Mouse (Mus musculus): ENCODE results near the gene Rbm44.
A peak's percentile ranks its signal among the peaks of the same experiment; 100 is the strongest.

Rbm44 gene

GRCm38 (mm10) chr1:91179533-91180173, 34.8 kb downstream of the Rbm44 start, which contains the start of gene Ramp1:
TSS of gene Ramp1 (plus strand) at chr1:91179822.
- peak; percentile 66 for DNase-seq (ENCODE audit: low spot score in 2 of 2)

GRCm38 (mm10) chr1:91180174-91180565, 35.3 kb downstream of the Rbm44 start:
- no peak for DNase-seq (ENCODE audit: low spot score in 2 of 2)

GRCm38 (mm10) chr1:91180723-91181122, 35.8 kb downstream of the Rbm44 start:
- no peak for DNase-seq (ENCODE audit: low spot score in 2 of 2)

DNA sequence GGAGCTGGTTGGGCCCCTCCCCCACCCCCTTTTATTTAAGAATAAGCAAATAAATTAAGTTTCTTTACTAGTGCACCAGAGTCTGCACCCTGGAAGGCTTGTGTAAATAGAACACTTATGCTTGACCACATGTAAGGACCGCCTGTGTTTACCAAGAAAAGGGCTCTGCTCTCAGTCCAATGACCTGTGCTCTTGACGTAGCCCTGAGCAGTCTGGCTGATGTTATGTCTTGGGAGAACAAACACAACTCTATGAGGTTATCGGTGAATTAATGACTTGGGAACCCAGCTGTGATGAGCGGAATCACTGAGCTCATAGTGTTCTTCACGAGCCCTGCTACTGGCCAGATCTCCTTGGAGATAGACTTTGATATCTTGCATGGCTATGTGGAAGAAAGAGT, 36.4 kb downstream of the Rbm44 start:
- no peak for DNase-seq (ENCODE audit: low spot score in 2 of 2)

GRCm38 (mm10) chr1:91181784-91182450, 37.0 kb downstream of the Rbm44 start:
- DNase-seq (ENCODE audit: low spot score in 2 of 2) = peak in 1 of 2 experiments; percentile 29

GRCm38 (mm10) chr1:91183305-91183704, 38.4 kb downstream of the Rbm44 start:
- no peak for DNase-seq (ENCODE audit: low spot score in 2 of 2)

DNA sequence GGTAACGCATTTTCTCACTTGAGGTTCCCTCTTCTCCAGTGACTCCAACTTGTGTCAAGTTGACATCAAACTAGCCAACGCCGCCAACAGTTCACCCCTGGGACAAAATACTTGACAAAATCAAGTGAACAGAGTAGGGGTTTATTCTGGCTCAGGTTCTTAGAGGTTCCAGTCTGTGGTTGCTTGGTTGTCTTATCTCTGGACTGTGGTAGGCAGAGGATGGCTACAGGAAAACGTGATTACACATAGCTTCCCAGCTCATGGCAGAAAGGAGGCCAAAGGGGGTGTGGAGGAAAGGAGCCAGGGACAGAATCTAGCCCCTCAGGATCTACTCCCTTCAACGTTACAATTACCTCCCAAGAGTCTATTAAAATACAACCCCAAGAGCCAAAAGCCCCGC, 41.8 kb downstream of the Rbm44 start:
- no peak for DNase-seq (ENCODE audit: low spot score in 2 of 2)

GRCm38 (mm10) chr1:91187315-91187714, 42.4 kb downstream of the Rbm44 start:
- no peak for DNase-seq (ENCODE audit: low spot score in 2 of 2)

DNA sequence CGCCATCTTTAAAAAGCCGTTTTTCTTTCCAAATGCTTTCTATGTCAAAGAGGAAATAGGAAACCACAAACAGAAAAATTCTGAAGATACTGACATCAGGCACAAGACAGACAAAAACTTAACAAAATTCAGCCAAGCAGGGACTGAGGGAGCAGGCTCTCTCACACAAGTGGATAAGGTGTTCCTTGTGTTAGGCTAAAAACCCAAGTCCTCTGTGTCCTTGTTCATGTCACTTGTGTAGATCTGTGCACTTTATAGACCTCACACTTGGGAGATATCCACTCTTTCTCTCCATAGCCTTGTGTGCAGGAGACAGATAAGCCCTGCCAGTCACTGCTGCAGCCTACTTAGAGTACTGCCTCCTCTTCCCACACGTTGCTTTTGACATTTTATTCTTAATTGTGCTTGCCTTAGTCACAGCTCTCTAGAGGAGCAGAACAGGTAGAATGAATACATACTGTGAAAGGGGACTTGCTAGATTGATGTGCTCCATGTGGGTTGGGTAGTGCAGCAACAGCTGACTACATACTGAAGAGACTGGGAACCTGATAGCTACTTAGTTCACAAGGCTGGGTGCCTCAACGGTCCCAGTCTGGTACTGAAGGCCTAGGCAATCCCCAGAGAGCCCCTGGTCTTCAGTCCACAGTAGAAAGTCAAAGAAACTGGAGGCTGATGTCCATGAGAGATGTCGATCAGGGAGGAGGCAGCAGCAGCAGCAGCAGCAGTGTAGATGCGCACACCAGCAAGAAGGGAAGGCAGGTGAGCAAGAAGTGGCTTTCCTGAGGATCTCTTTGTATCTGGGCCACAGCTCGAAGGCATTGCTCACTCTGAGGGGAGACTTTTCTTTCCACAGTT, 43.1 kb downstream of the Rbm44 start:
- DNase-seq (ENCODE audit: low spot score in 2 of 2) = no peak

GRCm38 (mm10) chr1:91188851-91189460, 44.1 kb downstream of the Rbm44 start:
- DNase-seq (ENCODE audit: low spot score in 2 of 2) = peak in 1 of 2 experiments; percentile 68

DNA sequence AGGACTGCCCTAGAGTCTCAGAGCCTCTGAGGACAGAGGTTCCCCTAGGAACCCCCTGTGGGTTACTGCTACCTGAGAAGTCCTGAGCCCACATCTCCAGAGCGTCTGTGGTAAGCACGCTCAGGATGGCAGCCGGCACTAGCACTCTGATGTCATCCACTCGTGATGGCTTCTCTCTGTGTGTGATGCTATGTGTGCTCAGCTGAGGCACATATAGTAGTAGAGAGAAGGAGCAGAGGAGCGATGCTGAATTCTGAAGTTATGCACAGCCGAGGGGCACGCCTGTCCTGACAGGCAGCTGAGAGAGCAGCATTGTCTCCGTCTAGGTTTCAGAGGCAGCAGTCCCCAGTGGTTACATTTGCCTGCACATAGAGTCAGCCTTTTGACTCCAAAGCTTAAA, 47.3 kb downstream of the Rbm44 start:
- no peak for DNase-seq (ENCODE audit: low spot score in 2 of 2)

DNA sequence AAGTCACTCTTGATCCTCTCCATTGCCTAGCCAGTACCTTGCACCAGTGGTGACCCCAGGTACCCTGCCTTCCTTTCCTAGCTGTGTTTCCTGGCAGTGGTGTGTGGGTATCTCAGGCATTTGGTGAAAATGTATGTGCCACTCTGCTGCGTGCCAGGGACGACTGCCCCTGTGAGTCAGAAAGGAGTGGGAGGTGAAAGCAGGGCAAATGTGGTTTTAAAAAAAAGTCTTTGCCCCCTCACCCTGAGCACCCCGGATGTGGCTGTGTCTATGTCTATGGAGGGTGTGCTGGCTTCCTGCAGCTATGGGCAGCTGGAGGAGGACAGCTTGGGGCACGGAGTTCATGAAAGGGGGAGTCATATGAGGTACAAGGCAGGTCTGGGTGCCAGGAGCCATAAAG, 48.4 kb downstream of the Rbm44 start:
- DNase-seq (ENCODE audit: low spot score in 2 of 2) = no peak

DNA sequence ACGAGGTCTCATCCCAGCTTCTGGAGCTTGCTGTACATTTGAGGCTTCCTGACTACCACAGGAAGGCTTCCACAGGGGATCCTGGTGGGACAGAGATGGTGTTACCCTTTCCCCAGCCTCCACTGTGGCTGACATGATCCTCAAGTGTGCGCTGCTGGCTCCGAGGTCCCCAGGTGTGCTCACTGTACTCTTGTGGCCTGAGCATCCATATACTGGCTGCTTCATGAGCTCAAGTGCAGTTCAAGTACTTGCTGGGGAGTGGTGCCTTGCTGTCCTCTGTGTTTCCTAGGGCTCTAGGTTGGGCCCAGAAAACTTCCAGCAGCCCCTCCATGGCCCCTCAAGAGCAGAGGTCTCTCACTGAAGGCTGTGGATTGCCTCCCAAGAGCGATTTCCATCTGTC, 48.8 kb downstream of the Rbm44 start:
- DNase-seq (ENCODE audit: low spot score in 2 of 2) = no peak

DNA sequence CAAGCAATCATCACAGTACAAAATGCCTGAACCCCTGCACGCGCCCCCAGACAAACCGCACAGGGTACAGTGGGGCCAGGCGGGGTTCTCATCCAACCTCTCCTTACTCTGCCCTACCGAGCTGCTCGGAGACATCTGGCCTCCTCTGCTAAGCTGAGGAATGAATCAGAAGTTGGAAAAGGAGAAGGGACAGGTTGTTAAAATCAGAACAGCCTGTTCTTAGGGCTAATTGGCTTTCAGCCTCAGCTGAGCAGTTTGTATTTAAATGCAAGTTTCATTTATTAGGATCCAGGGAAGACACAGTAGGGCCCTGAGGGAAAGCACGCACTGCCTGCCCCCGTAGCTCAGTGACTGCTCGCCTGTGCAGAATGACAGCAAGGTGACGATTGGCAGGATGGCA, 54.9 kb downstream of the Rbm44 start:
- no peak for DNase-seq (ENCODE audit: low spot score in 2 of 2)

- DNase-seq (ENCODE audit: low spot score in 2 of 2) = no peak
Observed at GRCm38 (mm10) chr1:91201122-91201521, 56.2 kb downstream of the Rbm44 start.

DNA sequence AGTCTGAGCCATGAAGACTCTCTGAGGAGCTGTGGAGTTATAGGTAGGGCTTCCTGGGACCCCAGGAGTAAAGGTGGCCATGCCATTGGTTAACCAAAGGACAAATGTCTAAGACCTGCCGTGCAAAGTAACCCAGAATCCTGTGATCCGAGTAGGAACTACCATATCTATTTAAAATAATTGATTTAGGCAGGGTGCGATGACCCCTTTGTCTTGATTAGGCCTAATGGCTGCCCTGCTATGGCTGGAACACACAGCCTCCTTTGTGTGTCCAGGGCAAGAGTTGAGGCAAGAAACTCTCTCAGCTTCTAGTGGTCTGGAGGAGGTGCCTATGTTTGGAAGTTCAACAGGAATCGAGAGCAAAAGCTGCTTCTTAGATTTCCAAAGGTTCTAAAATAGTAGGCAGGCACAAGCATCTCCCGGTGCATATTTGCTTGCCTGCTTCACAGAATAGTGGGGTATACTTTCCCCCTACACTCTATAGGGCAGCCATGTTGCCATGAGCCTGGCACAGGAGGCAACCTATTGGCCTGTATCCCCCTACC, 59.4 kb downstream of the Rbm44 start:
- peak in 1 of 2 experiments; percentile 54 for DNase-seq (ENCODE audit: low spot score in 2 of 2)

DNA sequence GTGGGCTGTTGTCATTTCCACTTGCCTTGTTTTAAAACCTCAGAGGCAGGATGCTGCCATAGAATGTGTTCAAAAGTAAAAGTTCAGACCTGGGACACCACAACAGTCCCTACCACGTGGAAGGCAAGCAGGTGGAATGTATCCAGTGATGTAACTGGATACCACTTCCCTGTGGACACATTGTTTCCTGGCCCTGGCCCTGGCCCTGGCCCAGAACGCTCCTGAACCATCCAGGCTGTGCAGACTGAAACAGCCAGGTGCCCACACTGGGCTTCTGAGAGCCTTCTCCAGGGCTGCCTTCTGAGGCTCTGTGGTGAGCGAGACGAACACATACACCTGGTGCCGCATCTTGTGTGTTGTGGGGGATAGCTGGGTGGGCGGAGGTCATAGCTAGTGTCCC, 60.8 kb downstream of the Rbm44 start:
- no peak for DNase-seq (ENCODE audit: low spot score in 2 of 2)

- no peak for DNase-seq (ENCODE audit: low spot score in 2 of 2)
Observed at GRCm38 (mm10) chr1:91206336-91206735, 61.4 kb downstream of the Rbm44 start.

DNA sequence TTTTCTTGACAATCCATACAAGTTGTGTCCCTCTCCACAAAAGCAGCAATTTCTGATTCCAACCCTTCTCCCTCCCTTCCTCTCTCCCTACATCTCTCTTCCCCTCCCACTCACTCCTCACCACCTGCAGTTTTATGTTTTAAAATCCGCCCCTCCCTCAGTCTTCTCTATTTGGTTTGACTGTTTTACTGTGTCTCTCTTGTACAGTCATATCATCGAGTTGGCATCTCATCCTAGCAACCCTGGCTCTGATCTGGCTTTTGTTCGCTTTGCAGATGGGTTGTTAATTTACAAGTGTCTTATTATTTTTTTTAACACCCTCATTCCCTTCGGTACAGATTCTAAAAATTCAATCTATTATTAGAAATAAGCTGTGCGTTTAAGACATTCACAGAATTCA, 62.0 kb downstream of the Rbm44 start:
- DNase-seq (ENCODE audit: low spot score in 2 of 2) = peak in 1 of 2 experiments; percentile 66

- no peak for DNase-seq (ENCODE audit: low spot score in 2 of 2)
Observed at GRCm38 (mm10) chr1:91207334-91208074, 62.6 kb downstream of the Rbm44 start.

DNA sequence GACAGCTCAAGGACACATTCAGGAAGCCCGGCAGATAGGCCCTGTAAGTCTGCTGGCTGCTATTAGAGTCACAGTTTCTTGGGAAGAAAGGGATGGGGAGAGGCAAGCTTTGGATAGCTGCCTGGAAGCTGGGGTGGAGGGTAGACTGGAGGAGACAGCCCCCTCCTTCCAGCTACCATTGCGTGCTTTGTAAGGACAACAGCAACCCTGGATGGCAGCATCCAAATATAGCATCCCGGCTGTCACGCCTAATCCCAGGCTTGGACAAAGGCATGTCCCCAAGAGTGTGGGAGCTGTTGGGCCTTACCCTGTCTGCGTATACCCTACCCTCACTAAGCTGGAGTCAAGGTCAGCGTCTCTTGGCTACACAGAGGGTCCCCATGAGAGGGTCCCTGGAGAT, 64.5 kb downstream of the Rbm44 start:
- DNase-seq (ENCODE audit: low spot score in 2 of 2) = peak; percentile 70 to 79

All from frontal cortex, postnatal 36 days (tissue).